Mouse (Mus musculus): ENCODE measurements around the gene Tmem51.

- TF ChIP-seq CTCF (IDR thresholded peaks at IDR 0.05 in 2 of 3, conservative IDR thresholded peaks at IDR 0.05 in 1 of 3; ENCODE audit: control insufficient read depth in 1 of 3, insufficient read depth in 1 of 3, low read depth in 2 of 3, low read length in 3 of 3, poor library complexity in 1 of 3, severe bottlenecking in 1 of 3) (no peak), POLR2AphosphoS2 (IDR thresholded peaks at IDR 0.05; ENCODE audit: low read length) (no peak), ZC3H11A (IDR thresholded peaks at IDR 0.05; ENCODE audit: low read depth, low read length) (no peak)
Measured at GRCm38 (mm10) chr4:142057529-142058216, 26.4 kb downstream of the Tmem51 start.

Data from MEL (cell line).